Mouse (Mus musculus) CH12.LX (cell line): Measurements from ENCODE around the gene Wee2.

ENCODE experiments used
- BHLHE40 ChIP-seq: IDR thresholded peaks from 2 replicates; pipeline ENCODE4 v1.6.1; 2011; ENCODE audit warnings: mild to moderate bottlenecking, low read depth, low read length, improper control_type of control experiment
- CTCF ChIP-seq, 2 experiments: IDR thresholded peaks in 1 of 2; conservative IDR thresholded peaks in 1 of 2; 2 replicates each; pipeline ENCODE4 v1.5.1; 2011 to 2012; ENCODE audit warnings: low read depth in 2 of 2, low read length in 2 of 2, improper control_type of control experiment in 1 of 2, inconsistent platforms in 1 of 2, mild to moderate bottlenecking in 1 of 2, moderate library complexity in 1 of 2
- MAFK ChIP-seq: IDR thresholded peaks from 2 replicates; pipeline ENCODE4 v1.6.1; 2011; ENCODE audit warnings: low read length, improper control_type of control experiment; ENCODE audit not compliant: insufficient replicate concordance
- MAX ChIP-seq: IDR thresholded peaks from 2 replicates; pipeline ENCODE4 v1.6.1; 2011; ENCODE audit warnings: low read length, improper control_type of control experiment
- MEF2A ChIP-seq: IDR thresholded peaks from 2 replicates; pipeline ENCODE4 v1.6.1; 2014; ENCODE audit warnings: low read depth, mild to moderate bottlenecking, inconsistent platforms, low read length, improper control_type of control experiment, borderline replicate concordance
- MYC ChIP-seq: IDR thresholded peaks from 2 replicates; pipeline ENCODE4 v1.6.1; 2011; ENCODE audit warnings: low read depth, mild to moderate bottlenecking, improper control_type of control experiment, low read length
- POLR2A ChIP-seq: IDR thresholded peaks from 2 replicates; pipeline ENCODE4 v1.6.1; 2011; ENCODE audit warnings: low read depth, mild to moderate bottlenecking, improper control_type of control experiment, low read length
- TCF12 ChIP-seq: IDR thresholded peaks from 2 replicates; pipeline ENCODE4 v1.6.1; 2014; ENCODE audit warnings: low read depth, mild to moderate bottlenecking, inconsistent platforms, low read length, improper control_type of control experiment
- USF1 ChIP-seq: IDR thresholded peaks from 2 replicates; pipeline ENCODE4 v1.6.1; 2014; ENCODE audit warnings: low read depth, mild to moderate bottlenecking, inconsistent platforms, low read length, improper control_type of control experiment
- USF2 ChIP-seq: conservative IDR thresholded peaks from 2 replicates; pipeline ENCODE4 v1.6.1; 2011; ENCODE audit warnings: low read depth, low read length, improper control_type of control experiment
- ZC3H11A ChIP-seq: IDR thresholded peaks from 2 replicates; pipeline ENCODE4 v1.6.1; 2012; ENCODE audit warnings: low read depth, mild to moderate bottlenecking, inconsistent platforms, low read length, improper control_type of control experiment

DNA sequence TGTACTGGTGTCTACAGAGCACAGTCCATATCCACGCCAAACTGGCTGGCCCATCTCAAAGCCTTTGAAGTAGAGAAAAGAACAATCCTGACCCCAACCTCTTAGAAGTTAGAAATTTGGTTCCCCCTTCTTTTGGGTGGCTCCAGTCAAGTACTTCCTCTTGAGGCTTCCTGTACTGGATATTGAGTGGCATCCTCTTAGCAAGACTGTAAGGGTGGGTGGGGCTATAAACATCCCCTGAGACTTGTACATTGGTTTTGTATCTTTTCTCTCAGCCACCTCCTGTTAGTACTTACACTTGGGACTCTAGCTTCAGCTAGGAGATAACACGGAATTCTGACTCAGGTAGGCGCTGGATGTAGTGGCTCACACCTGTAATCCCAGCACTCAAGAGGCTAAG lies 8.6 kb upstream of the Wee2 start:
- TF ChIP-seq POLR2A (no peak), USF1 (no peak), CTCF (conservative IDR thresholded peaks at IDR 0.05 in 1 of 2, IDR thresholded peaks at IDR 0.05 in 1 of 2; ENCODE audit: low read depth in 2 of 2, low read length in 2 of 2) (no peak), ZC3H11A (no peak), MEF2A (no peak), USF2 (no peak), MAFK (no peak), MAX (no peak), TCF12 (no peak), MYC (no peak), BHLHE40 (no peak)
